Mouse (Mus musculus): ENCODE results near the gene Soga1. TPM values are rescaled to one million over a fixed set of nuclear protein-coding genes. Genes with fewer than 3 reads are reported as not detected.

Soga1 gene
- polyA plus RNA-seq, 1 experiment: 5.8 TPM

DNA sequence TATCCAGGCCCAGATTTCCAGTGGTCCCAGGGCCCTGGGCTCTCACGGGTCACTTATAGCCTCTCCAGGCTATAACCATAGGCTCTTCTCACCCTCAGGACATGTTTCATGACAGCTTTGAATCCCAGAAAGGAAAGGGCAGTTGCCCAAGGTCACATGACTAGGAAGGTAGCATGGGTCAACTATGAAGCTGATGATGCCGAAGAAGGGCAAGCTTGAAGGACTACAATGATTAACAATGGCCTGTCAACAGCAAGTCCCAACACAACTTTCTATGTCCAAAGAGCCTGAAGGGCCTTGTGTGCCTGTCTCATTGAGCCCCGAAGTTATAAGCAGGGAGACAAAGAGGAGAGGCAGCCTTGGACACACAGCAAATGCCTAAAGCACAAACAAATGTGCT, 21.9 kb downstream of the Soga1 start:
- Histone ChIP-seq H3K4me3 (replicated peaks) (no peak overlapping the region), H3K36me3 (replicated peaks; ENCODE audit: low read length) (peaks cover 81% of the 10 kb centered on the region), H3K27me3 (replicated peaks) (no peaks in the 10 kb centered on the region), H3K9me3 (no peaks in the 10 kb centered on the region), H3K4me1 (peaks cover 58% of the 10 kb centered on the region)
- TF ChIP-seq GATA1 (IDR thresholded peaks at IDR 0.05; ENCODE audit: borderline replicate concordance, low read length): no peak
- TF ChIP-seq FLI1 (IDR thresholded peaks at IDR 0.05; ENCODE audit: low read length): no peak

DNA sequence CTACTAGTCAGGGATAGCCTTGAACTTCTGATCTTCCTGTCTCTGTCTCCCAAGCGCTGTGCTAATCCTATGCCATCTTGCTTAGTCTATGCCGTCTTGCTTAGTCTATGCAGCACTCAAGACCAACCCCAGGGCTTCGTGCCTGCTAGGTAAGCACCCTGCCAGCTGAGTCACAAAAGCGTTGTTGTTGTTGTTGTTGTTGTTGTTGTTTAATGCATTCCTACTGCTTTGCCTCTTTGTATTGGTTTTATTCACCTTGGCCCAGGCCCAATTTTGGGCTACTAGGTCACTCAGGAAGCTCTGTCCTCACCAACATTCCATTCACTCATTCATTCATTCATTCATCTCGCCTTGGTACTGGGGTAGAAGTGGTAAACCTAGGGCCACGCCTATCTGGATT, 23.3 kb downstream of the Soga1 start:
- peaks cover 52% of the 10 kb centered on the region for H3K4me1 ChIP-seq
- no peaks in the 10 kb centered on the region for H3K27me3 ChIP-seq (replicated peaks)
- no peak for TF ChIP-seq GATA1 (IDR thresholded peaks at IDR 0.05; ENCODE audit: borderline replicate concordance, low read length)
- no peak for TF ChIP-seq FLI1 (IDR thresholded peaks at IDR 0.05; ENCODE audit: low read length)
- no peaks in the 10 kb centered on the region for H3K9me3 ChIP-seq
- H3K4me3 ChIP-seq (replicated peaks): no peak overlapping the region
- H3K36me3 ChIP-seq (replicated peaks; ENCODE audit: low read length): peaks cover 84% of the 10 kb centered on the region

DNA sequence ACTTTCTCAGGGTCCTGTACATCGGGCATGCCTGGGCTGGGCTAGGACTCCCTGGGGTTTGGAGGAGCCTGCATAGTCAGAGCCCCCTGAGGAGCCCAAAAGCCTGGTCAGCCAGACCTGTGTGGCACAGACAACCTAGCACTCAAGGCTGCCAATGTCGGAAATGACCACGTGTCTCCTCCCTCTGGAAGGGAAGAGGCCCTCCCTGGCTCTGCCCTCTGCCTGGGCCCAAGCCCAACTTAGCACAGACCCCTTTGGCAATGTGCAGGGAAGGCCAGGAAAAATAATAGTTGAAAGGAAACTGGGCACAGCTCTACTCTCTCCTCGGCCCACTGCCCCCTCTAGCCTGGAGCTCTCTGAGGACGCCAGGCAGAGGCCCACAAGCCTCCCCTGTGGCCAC, 24.2 kb downstream of the Soga1 start:
- TF ChIP-seq FLI1 (IDR thresholded peaks at IDR 0.05; ENCODE audit: low read length): no peak
- TF ChIP-seq GATA1 (IDR thresholded peaks at IDR 0.05; ENCODE audit: borderline replicate concordance, low read length): no peak
- H3K4me1 ChIP-seq: peaks cover 50% of the 10 kb centered on the region
- H3K4me3 ChIP-seq (replicated peaks): peak overlapping the region; percentile 10
- peaks cover 1% of the 10 kb centered on the region for H3K27me3 ChIP-seq (replicated peaks)
- peaks cover 84% of the 10 kb centered on the region for H3K36me3 ChIP-seq (replicated peaks; ENCODE audit: low read length)
- no peaks in the 10 kb centered on the region for H3K9me3 ChIP-seq

GRCm38 (mm10) chr2:157054297-157054696, 24.8 kb downstream of the Soga1 start:
- TF ChIP-seq GATA1 (IDR thresholded peaks at IDR 0.05; ENCODE audit: borderline replicate concordance, low read length): no peak
- TF ChIP-seq FLI1 (IDR thresholded peaks at IDR 0.05; ENCODE audit: low read length): no peak
- H3K36me3 ChIP-seq (replicated peaks; ENCODE audit: low read length): peaks cover 84% of the 10 kb centered on the region
- no peak overlapping the region for H3K4me3 ChIP-seq (replicated peaks)
- H3K9me3 ChIP-seq: no peaks in the 10 kb centered on the region
- H3K27me3 ChIP-seq (replicated peaks): peaks cover 2% of the 10 kb centered on the region
- H3K4me1 ChIP-seq: peaks cover 54% of the 10 kb centered on the region

- Histone ChIP-seq H3K4me3 (replicated peaks) (no peak overlapping the region), H3K27me3 (replicated peaks) (peaks cover 2% of the 10 kb centered on the region), H3K9me3 (no peaks in the 10 kb centered on the region), H3K36me3 (replicated peaks; ENCODE audit: low read length) (peaks cover 82% of the 10 kb centered on the region), H3K4me1 (peaks cover 56% of the 10 kb centered on the region)
- TF ChIP-seq GATA1 (IDR thresholded peaks at IDR 0.05; ENCODE audit: borderline replicate concordance, low read length) (no peak), FLI1 (IDR thresholded peaks at IDR 0.05; ENCODE audit: low read length) (no peak)
Observed at GRCm38 (mm10) chr2:157053787-157054186, 25.3 kb downstream of the Soga1 start.

GRCm38 (mm10) chr2:157053124-157053523, 25.9 kb downstream of the Soga1 start:
- no peaks in the 10 kb centered on the region for H3K9me3 ChIP-seq
- TF ChIP-seq GATA1 (IDR thresholded peaks at IDR 0.05; ENCODE audit: borderline replicate concordance, low read length) (no peak), FLI1 (IDR thresholded peaks at IDR 0.05; ENCODE audit: low read length) (no peak)
- no peak overlapping the region for H3K4me3 ChIP-seq (replicated peaks)
- H3K4me1 ChIP-seq: peaks cover 59% of the 10 kb centered on the region
- H3K36me3 ChIP-seq (replicated peaks; ENCODE audit: low read length): peaks cover 79% of the 10 kb centered on the region
- peaks cover 2% of the 10 kb centered on the region for H3K27me3 ChIP-seq (replicated peaks)

- Histone ChIP-seq H3K27me3 (replicated peaks) (peaks cover 2% of the 10 kb centered on the region), H3K4me1 (peaks cover 62% of the 10 kb centered on the region), H3K9me3 (no peaks in the 10 kb centered on the region), H3K4me3 (replicated peaks) (no peak overlapping the region), H3K36me3 (replicated peaks; ENCODE audit: low read length) (peaks cover 76% of the 10 kb centered on the region)
- TF ChIP-seq GATA1 (IDR thresholded peaks at IDR 0.05; ENCODE audit: borderline replicate concordance, low read length) (no peak), FLI1 (IDR thresholded peaks at IDR 0.05; ENCODE audit: low read length) (no peak)
Observed at GRCm38 (mm10) chr2:157052448-157052847, 26.6 kb downstream of the Soga1 start.

- Histone ChIP-seq H3K4me3 (replicated peaks) (no peak overlapping the region), H3K9me3 (peaks cover 13% of the 10 kb centered on the region), H3K36me3 (replicated peaks; ENCODE audit: low read length) (peaks cover 82% of the 10 kb centered on the region), H3K27me3 (replicated peaks) (peaks cover 2% of the 10 kb centered on the region), H3K4me1 (peaks cover 53% of the 10 kb centered on the region)
- TF ChIP-seq FLI1 (IDR thresholded peaks at IDR 0.05; ENCODE audit: low read length): no peak
- no peak for TF ChIP-seq GATA1 (IDR thresholded peaks at IDR 0.05; ENCODE audit: borderline replicate concordance, low read length)
Observed at GRCm38 (mm10) chr2:157049831-157050243, 29.2 kb downstream of the Soga1 start.

DNA sequence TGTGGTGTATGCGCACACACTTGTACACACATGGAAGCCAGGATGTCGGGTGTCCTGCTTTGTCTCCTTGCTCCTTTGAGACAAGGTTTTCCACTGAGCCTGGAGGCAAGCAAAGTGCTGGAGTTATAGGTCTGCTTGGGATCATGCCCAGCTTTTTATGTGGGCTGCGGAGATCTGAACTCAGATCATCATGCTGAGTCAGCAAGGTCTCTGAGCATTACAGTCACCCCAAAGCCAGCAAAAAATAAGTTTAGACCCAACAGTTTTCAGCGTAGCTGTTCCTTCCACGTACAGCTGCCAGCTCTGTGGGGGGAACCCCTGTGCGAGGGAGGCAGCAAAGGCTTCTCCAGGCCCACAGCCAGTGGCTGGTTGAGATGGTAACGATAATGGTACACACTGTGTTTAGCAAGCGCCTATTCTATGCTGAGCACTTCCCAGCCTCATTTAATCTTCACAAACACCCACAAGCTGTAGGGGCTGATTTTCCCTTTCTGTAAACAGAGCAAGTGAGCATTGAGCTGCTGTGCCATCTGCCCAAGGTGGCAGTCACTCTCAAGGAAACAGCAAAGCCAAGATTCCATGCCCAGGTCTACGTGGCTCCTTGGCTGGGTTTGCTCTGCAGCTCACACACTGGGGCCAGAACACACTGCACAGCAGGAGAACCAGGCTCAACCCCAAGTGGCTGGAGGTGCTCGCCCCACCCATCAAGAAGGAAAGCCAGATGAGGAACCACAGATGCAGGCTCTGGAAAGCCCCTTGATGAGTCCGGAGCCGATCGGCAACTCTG, 30.5 kb downstream of the Soga1 start:
- Histone ChIP-seq H3K9me3 (peaks cover 16% of the 10 kb centered on the region), H3K36me3 (replicated peaks; ENCODE audit: low read length) (peaks cover 82% of the 10 kb centered on the region), H3K4me1 (peaks cover 47% of the 10 kb centered on the region), H3K27me3 (replicated peaks) (peaks cover 2% of the 10 kb centered on the region), H3K4me3 (replicated peaks) (no peak overlapping the region)
- TF ChIP-seq GATA1 (IDR thresholded peaks at IDR 0.05; ENCODE audit: borderline replicate concordance, low read length) (no peak), FLI1 (IDR thresholded peaks at IDR 0.05; ENCODE audit: low read length) (no peak)

GRCm38 (mm10) chr2:157046956-157047355, 32.1 kb downstream of the Soga1 start:
- Histone ChIP-seq H3K9me3 (peaks cover 16% of the 10 kb centered on the region), H3K4me3 (replicated peaks) (no peak overlapping the region), H3K36me3 (replicated peaks; ENCODE audit: low read length) (peaks cover 72% of the 10 kb centered on the region), H3K4me1 (peaks cover 49% of the 10 kb centered on the region), H3K27me3 (replicated peaks) (peaks cover 2% of the 10 kb centered on the region)
- TF ChIP-seq FLI1 (IDR thresholded peaks at IDR 0.05; ENCODE audit: low read length) (no peak), GATA1 (IDR thresholded peaks at IDR 0.05; ENCODE audit: borderline replicate concordance, low read length) (no peak)

Data from megakaryocyte, embryonic 14.5 days (primary cell).